Mouse (Mus musculus) hindbrain, embryonic 11.5 days (tissue): ENCODE measurements around the gene Qrfpr. TPM values are rescaled to one million over a fixed set of nuclear protein-coding genes. Genes with fewer than 3 reads are reported as not detected.

Source experiments
- ATAC-seq: fragments of 200-750 bp; cut with Nextera tagmentation; 2 replicates; pipeline ENCODE4 v1.8.0; 2017; ENCODE audit warnings: mild to moderate bottlenecking, moderate TSS enrichment, moderate library complexity; ENCODE audit not compliant: low FRiP score
- DNase-seq: peaks from one replicate; pipeline ENCODE4 v3.0.0-alpha.2; 2015; ENCODE audit warnings: low spot score
- H3K27ac ChIP-seq: fragments of 300-500 bp; sonication (generic); 2 replicates; pipeline ENCODE4 v1.5.1; 2014; ENCODE audit warnings: mild to moderate bottlenecking, low read depth, low read length
- H3K27me3 ChIP-seq: fragments of 300-500 bp; sonication (generic); 2 replicates; pipeline ENCODE4 v1.6.1; 2014; ENCODE audit warnings: mild to moderate bottlenecking, low read length, moderate library complexity, mixed read lengths; ENCODE audit not compliant: control insufficient read depth, insufficient read depth
- H3K36me3 ChIP-seq: fragments of 300-500 bp; sonication (generic); 2 replicates; pipeline ENCODE4 v1.6.1; 2014; ENCODE audit warnings: mild to moderate bottlenecking, low read length, moderate library complexity, mixed read lengths; ENCODE audit not compliant: control insufficient read depth, insufficient read depth
- H3K4me1 ChIP-seq: fragments of 300-500 bp; sonication (generic); replicated peaks from 2 replicates; pipeline ENCODE4 v1.6.1; 2014; ENCODE audit warnings: low read length, mixed read lengths; ENCODE audit not compliant: control insufficient read depth, insufficient read depth
- H3K4me2 ChIP-seq: fragments of 300-500 bp; sonication (generic); replicated peaks from 2 replicates; pipeline ENCODE4 v1.6.1; 2014; ENCODE audit warnings: mild to moderate bottlenecking, low read depth, low read length
- H3K4me3 ChIP-seq: fragments of 300-500 bp; sonication (generic); 2 replicates; pipeline ENCODE4 v1.5.1; 2014; ENCODE audit warnings: low read depth, low read length
- H3K9ac ChIP-seq: fragments of 300-500 bp; sonication (generic); 2 replicates; pipeline ENCODE4 v1.6.1; 2014; ENCODE audit warnings: low read depth, low read length
- H3K9me3 ChIP-seq: fragments of 300-500 bp; sonication (generic); 2 replicates; pipeline ENCODE4 v1.6.1; 2016; ENCODE audit warnings: low read length; ENCODE audit not compliant: control insufficient read depth
- WGBS: fragments of 180-500 bp; shearing (Covaris S2); extraction: QIAGEN DNeasy Blood & Tissue Kit; methylation state at CpG from one replicate; pipeline ENCODE4 v1.1.7; 2014; 5-methylcytosine and 5-hydroxymethylcytosine counted together
- polyA plus RNA-seq: library from polyadenylated mRNA; unstranded; fragments of >200 nt; fragmentation: Nextera tagmentation; extraction: Ambion mirVana; gene quantifications from 2 replicates; pipeline ENCODE4 v1.2.1, GENCODE M21; 2014

Gene Qrfpr
- polyA plus RNA-seq, result 0.09 TPM in 1 of 2 replicates, not detected in the other

DNA sequence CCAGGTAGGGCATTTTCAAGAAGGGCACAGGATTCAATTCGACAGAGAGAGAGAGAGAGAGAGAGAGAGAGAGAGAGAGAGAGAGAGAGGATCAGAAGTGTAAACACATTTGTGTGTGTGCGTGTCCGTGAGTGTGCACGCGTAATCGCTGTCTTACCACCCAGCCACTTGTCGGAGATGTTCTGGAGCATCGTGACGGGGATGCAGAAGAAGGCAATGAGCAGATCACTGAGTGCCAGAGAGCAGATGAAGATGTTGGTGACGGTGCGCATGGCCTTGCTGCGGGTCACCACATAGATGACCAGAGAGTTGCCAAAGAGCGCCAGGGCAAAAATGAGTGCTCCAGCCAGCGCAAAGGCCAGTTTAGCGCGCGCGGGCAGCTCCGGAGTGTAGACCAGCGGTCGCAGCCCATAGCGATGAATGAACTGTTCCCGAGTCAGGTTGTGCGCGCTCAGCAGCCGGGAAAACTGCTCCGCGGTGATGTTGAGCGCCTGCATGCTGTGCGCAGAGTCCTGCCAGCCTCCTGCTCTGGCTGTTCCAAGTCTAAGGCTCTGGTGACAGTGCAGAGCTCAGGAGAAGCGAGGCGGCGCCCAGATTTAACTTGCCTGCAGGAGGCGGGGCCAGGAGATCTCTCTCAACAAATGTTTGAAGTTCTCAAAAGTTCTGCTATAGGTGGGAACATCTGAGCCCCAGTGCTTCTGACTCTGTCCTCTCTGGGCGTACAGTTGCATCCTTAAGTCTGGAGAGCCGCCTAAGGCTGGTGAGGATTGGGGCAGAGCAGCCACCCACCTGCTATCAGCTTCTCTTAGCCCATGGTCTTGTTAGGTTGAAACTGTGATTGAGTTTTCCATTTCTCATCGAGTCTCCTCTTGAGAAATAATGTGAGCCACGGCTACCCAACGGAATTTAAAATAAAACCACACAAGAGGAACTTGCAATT lies at the start of gene Qrfpr:
TSS of gene Qrfpr (minus strand) at position 571 of the 940 bp plus-strand sequence.
- no peaks in the 10 kb centered on the region for H3K9me3 ChIP-seq
- H3K4me2 ChIP-seq, result peak within 1 kb of the TSS; percentile 44
- H3K27me3 ChIP-seq, result peaks cover 8% of the 10 kb centered on the region
- DNase-seq, result peak; percentile 40
- WGBS, result 12% methylated on average over 39 of the region's 39 CpGs
- H3K4me1 ChIP-seq, result no peaks in the 10 kb centered on the region
- no peak within 1 kb of the TSS for H3K9ac ChIP-seq
- 0 out of 2 replicates have a peak, but pooled peaks have one; percentile 27 for ATAC-seq
- peak within 1 kb of the TSS; percentile 23 for H3K4me3 ChIP-seq
- no peaks in the 10 kb centered on the region for H3K36me3 ChIP-seq
- H3K27ac ChIP-seq, result no peak within 1 kb of the TSS

DNA sequence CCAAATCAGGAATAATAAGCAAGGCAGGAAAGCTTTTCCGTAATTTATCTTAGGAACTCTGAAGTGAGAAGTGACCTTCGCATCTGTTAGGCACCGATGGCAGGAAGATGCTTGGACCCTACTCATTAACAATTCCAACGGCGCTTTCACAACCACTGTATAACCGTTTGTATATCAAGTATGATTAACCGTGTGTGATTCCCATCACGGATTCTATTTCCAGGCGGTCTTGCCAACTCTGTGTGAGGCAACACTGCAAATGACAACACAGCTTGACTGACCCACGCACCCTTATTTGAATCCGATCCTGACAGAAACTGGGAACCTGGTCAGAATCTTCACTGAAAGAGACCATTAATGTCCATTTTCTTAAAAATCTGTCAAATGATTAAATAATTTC lies 41.8 kb upstream of the Qrfpr start:
- DNase-seq (no peak), ATAC-seq (no peak)
- no peaks in the 10 kb centered on the region for H3K9me3 ChIP-seq
- no peaks in the 10 kb centered on the region for H3K27me3 ChIP-seq
- WGBS, result 92% methylated on average over 11 of the region's 11 CpGs
- H3K36me3 ChIP-seq, result no peaks in the 10 kb centered on the region
- H3K9ac ChIP-seq, result no peak overlapping the region
- no peak overlapping the region for H3K27ac ChIP-seq
- H3K4me3 ChIP-seq, result no peak overlapping the region
- H3K4me2 ChIP-seq, result no peak overlapping the region
- no peaks in the 10 kb centered on the region for H3K4me1 ChIP-seq

DNA sequence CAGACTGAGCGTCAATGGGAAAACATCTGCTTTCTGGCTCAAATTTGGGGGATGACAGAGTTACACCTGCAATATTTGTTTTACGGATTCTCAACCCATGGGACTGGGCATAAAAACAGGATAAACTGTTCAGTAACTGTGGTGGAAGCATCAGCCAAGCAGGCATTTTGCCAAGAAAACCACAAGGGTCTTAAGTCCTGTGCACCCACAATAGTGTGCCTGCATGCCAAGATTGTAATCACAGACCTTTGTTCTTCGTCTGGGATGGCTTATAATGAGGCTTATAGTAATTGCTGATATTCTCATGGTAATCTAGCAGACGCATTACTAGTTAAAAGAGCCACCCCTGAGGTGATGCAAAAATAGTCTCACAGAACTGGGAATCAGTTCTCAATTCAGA lies 41.2 kb upstream of the Qrfpr start:
- Histone ChIP-seq H3K4me1 (no peaks in the 10 kb centered on the region), H3K36me3 (no peaks in the 10 kb centered on the region), H3K4me2 (no peak overlapping the region), H3K9me3 (no peaks in the 10 kb centered on the region), H3K27ac (no peak overlapping the region), H3K4me3 (no peak overlapping the region), H3K27me3 (no peaks in the 10 kb centered on the region), H3K9ac (no peak overlapping the region)
- WGBS, result 76% methylated on average over 4 of the region's 4 CpGs
- no peak for ATAC-seq
- no peak for DNase-seq

DNA sequence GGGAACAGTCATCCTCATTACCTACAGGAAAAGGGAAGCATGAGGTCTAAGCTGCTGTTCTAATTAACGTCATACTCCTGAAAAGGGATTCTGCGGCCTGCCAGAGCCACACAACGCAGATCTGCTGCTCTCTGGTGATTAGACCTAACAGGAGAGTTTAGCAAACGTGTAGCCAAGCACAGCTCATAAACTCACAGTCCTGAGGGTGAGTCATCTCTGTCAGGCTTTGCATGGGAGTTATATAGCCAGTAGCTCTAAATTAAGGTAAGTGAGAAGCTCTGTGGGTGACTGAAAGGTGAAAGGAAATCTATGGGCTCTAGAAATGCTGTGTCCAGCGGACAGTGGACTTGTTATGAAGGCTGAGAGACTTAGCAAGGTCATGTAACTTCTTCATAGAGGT lies 28.5 kb upstream of the Qrfpr start:
- Histone ChIP-seq H3K4me2 (no peak overlapping the region), H3K27ac (no peak overlapping the region), H3K9me3 (no peaks in the 10 kb centered on the region), H3K9ac (no peak overlapping the region), H3K27me3 (no peaks in the 10 kb centered on the region), H3K36me3 (no peaks in the 10 kb centered on the region), H3K4me3 (no peak overlapping the region), H3K4me1 (no peaks in the 10 kb centered on the region)
- WGBS, result 74% methylated on average over 5 of the region's 5 CpGs
- ATAC-seq (no peak), DNase-seq (no peak)

DNA sequence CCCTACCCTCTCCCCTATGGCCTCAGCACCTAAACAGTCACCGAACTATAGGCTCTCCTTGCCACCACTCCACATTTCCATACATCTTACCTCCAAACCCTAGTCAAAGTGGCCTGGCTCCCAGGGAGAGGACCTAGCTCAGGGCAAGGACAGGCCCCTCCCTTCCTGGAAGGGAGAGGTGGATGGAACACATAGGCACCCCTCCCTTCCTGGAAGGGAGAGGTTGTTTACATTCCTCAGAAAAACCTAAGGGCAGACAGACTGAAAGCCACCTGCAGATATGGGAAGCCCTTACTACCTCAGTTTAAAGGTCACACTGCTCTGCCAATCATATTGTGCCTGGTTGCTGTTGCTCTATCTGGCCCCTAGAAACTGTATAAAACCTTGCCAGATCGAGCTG lies 26.3 kb upstream of the Qrfpr start:
- no peak for ATAC-seq
- Histone ChIP-seq H3K27me3 (no peaks in the 10 kb centered on the region), H3K4me1 (no peaks in the 10 kb centered on the region), H3K27ac (no peak overlapping the region), H3K4me3 (no peak overlapping the region), H3K9me3 (no peaks in the 10 kb centered on the region), H3K9ac (no peak overlapping the region), H3K4me2 (no peak overlapping the region), H3K36me3 (no peaks in the 10 kb centered on the region)
- 91% methylated on average over 2 of the region's 2 CpGs for WGBS
- DNase-seq, result no peak

DNA sequence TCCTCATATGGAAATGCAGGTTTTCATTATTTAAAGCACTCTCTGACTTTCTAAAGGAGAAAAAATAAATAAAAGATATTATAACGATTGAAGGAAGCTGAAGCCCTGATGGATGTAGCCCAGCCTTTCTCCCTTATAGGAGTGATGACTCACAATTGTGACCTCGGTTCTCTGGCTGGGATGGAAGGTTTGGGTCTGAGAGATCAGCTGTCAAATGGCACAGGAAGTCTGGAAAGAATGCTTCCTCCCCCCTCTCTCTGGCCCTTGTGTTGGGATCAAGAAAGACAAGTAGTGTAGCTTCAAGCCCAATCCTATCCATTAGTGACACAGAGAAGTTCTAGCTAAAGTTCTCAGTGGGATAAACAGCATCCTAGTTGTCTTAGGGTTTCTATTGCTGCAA lies 7.8 kb upstream of the Qrfpr start:
- ATAC-seq (no peak), DNase-seq (no peak)
- Histone ChIP-seq H3K9ac (no peak overlapping the region), H3K9me3 (no peaks in the 10 kb centered on the region), H3K4me2 (no peak overlapping the region), H3K4me1 (no peaks in the 10 kb centered on the region), H3K27ac (no peak overlapping the region), H3K27me3 (no peaks in the 10 kb centered on the region), H3K4me3 (no peak overlapping the region), H3K36me3 (no peaks in the 10 kb centered on the region)
- 68% methylated on average over 2 of the region's 2 CpGs for WGBS

DNA sequence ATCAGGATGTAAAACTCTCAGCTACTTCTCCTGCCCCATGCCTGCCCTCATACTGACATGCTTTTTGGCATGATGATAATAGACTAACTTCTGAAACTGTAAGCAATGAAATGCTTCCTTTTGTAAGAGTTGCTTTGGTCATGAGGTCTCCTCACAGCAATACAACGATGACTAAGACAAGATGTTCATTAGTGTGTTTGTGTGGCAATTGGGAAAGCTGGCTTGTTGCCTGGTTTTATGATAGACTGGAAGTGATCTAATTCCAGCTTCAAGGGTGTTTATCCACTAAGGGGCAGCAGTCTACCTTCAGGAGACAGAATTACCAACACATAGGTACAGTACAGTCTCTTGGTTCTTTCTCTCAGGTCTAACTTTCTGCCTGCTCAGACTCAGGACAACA lies 5.1 kb upstream of the Qrfpr start:
- Histone ChIP-seq H3K9ac (no peak overlapping the region), H3K27ac (no peak overlapping the region), H3K36me3 (no peaks in the 10 kb centered on the region), H3K4me1 (no peaks in the 10 kb centered on the region), H3K27me3 (peaks cover 1% of the 10 kb centered on the region), H3K4me3 (no peak overlapping the region), H3K9me3 (no peaks in the 10 kb centered on the region), H3K4me2 (no peak overlapping the region)
- WGBS, result 97% methylated on average over 1 of the region's 1 CpGs
- no peak for DNase-seq
- no peak for ATAC-seq

DNA sequence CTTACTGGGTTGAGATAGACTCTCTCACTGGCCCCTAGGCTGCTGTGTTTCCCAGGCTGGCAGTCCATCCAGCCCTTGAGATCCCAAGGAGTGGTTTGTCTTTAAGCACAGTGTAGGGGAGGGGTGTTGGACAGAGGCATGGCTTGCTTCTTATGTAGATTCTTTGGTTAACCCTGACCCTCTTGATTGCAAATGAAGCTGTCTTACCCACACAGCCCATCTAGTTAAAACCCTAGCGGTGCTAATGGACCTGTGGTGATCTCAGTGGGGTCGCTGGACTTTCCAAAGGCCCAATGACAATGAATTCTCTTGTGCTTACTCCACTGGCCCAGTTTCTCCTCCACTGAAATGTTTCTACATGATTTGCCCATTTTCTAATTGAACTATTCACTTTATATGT lies 1.2 kb upstream of the Qrfpr start:
- Histone ChIP-seq H3K27me3 (peaks cover 8% of the 10 kb centered on the region), H3K9me3 (no peaks in the 10 kb centered on the region), H3K36me3 (no peaks in the 10 kb centered on the region), H3K4me1 (no peaks in the 10 kb centered on the region), H3K4me2 (no peak overlapping the region), H3K4me3 (no peak overlapping the region), H3K27ac (no peak overlapping the region), H3K9ac (no peak overlapping the region)
- DNase-seq (no peak), ATAC-seq (no peak)
- 4% methylated on average over 2 of the region's 2 CpGs for WGBS

DNA sequence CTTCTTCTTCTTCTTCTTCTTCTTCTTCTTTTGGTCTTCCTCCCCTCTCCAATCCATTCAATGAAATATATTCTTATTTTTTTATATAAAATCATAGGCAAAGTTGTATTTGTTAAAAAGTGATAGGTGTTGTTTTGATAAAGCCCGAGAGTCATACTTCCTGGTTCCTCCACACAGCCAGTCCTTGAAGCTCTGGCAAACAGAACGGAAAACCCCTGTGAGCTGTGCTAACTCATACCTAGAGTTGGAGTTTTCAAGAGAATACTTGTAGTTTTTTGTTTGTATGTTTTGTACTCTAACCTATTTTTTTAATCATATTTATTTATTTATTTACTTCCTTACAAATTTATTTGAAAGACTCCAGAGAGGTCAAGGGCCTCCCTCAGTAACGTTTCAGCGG lies 9.4 kb downstream of the Qrfpr start:
- WGBS, result 89% methylated on average over 4 of the region's 4 CpGs
- no peak overlapping the region for H3K9ac ChIP-seq
- H3K4me3 ChIP-seq, result no peak overlapping the region
- no peaks in the 10 kb centered on the region for H3K27me3 ChIP-seq
- H3K9me3 ChIP-seq, result no peaks in the 10 kb centered on the region
- H3K27ac ChIP-seq, result no peak overlapping the region
- H3K4me2 ChIP-seq, result no peak overlapping the region
- DNase-seq (no peak), ATAC-seq (no peak)
- no peaks in the 10 kb centered on the region for H3K4me1 ChIP-seq
- H3K36me3 ChIP-seq, result no peaks in the 10 kb centered on the region
